Mouse (Mus musculus) cortical plate, adult 2 months (tissue): ENCODE measurements around the gene Crb3.

Experiments
- CTCF ChIP-seq: fragments of 200-500 bp; IDR thresholded peaks from 2 replicates; pipeline ENCODE4 v1.5.1; 2011; ENCODE audit warnings: mild to moderate bottlenecking, control low read depth, low read length; ENCODE audit not compliant: insufficient read depth; ENCODE audit errors: extremely low read depth
- POLR2A ChIP-seq: fragments of 200-500 bp; IDR thresholded peaks from 2 replicates; pipeline ENCODE4 v1.6.1; 2011; ENCODE audit warnings: mild to moderate bottlenecking, low read length, control low read depth; ENCODE audit not compliant: insufficient read depth; ENCODE audit errors: extremely low read depth

DNA sequence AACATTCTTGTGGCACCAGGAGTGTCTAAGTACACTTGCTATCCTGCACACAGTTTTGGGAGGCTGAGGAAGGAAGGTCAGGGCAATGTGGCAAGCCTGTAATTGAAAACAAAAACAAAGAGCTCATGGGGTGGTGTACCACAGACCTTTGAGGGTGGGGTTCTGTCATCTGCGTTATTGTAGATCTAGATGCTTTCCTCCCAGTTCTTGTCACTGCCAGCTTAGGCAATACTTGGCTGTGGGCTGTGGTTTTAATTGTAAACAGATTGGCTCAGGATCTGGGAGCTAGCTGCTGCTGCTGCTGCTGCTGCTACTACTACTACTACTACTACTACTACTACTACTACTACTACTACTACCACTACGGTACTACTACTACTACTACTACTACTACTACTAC, 43.4 kb downstream of the Crb3 start:
- no peak for TF ChIP-seq POLR2A
- TF ChIP-seq CTCF = no peak
